In the genomic region with DNA sequence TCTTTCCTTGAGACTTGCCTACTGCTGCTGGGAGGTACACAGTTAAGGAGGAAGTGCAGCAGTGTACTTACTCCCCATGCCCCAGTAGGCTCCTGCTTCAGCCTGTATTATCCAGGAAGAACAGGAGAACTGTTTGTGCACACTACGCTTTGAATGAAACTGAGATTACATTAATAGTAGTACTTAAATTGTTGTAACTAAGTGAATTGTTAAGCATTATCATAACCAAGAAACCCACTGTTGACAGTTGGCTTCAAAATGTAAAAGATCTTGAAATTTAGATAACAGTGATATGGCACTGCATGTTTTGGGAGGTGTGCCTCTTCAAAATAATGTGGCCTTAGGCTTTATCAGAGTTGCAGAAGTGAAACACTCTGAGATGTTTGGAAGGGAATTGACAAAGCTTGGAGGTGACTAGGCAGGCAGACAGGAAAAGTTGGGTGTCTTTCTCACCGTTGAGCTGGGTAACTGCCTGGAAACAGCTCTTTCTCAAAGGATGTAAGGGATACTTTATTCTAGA, we compare ENCODE assay signal across 20 mouse cellular contexts.
A peak's percentile ranks its signal among the peaks of the same experiment; 100 is the strongest.
DNase-seq lines count a peak whose midpoint lies in the region; ATAC-seq and TF ChIP-seq lines count a peak whose summit lies in the region.
"Had no signal": no experiment of that assay in that cellular context is flagged by ENCODE, and none has a peak within 500 bp of the region (broad histone marks: within the 10 kb centered on the region; RNA-seq: fewer than 3 reads in every experiment).

No protein-coding gene starts in this region.

- H3K4me3 ChIP-seq in liver, embryonic 11.5 days (ENCODE audit: low read depth, low read length) = no peak overlapping the region
- H3K4me3 ChIP-seq in liver, postnatal 0 days (ENCODE audit: low read depth, low read length) = no peak overlapping the region
- H3K4me3 ChIP-seq in G1E (ENCODE audit: low read depth, low read length) = no peak overlapping the region
- H3K4me3 ChIP-seq in stomach, embryonic 14.5 days (ENCODE audit: low read depth, low read length) = no peak overlapping the region
- no peak overlapping the region for H3K4me3 ChIP-seq in forebrain, embryonic 15.5 days
- H3K4me3 ChIP-seq: embryonic facial prominence, embryonic 13.5 days; kidney, embryonic 15.5 days; midbrain, embryonic 13.5 days had no signal

- no peak overlapping the region for H3K27ac ChIP-seq in liver, embryonic 11.5 days (ENCODE audit: low read depth, low read length)
- H3K27ac ChIP-seq in liver, postnatal 0 days (ENCODE audit: low read depth) = no peak overlapping the region
- peak overlapping the region; percentile 27; the same call in 1 of the 2 replicates for H3K27ac ChIP-seq in stomach, embryonic 14.5 days (ENCODE audit: low read length)
- no peak overlapping the region for H3K27ac ChIP-seq in forebrain, embryonic 15.5 days (replicated peaks)
- H3K27ac ChIP-seq: embryonic facial prominence, embryonic 13.5 days; kidney, embryonic 15.5 days; midbrain, embryonic 13.5 days had no signal

- H3K36me3 ChIP-seq in liver, embryonic 11.5 days (ENCODE audit: control insufficient read depth, insufficient read depth, low read length) = no peaks in the 10 kb centered on the region
- peaks cover 3% of the 10 kb centered on the region; the same call in 1 of the 2 replicates for H3K36me3 ChIP-seq in liver, postnatal 0 days (replicated peaks; ENCODE audit: insufficient read depth, low read length)
- peaks cover 24% of the 10 kb centered on the region for H3K36me3 ChIP-seq in G1E (replicated peaks)
- no peaks in the 10 kb centered on the region for H3K36me3 ChIP-seq in stomach, embryonic 14.5 days (ENCODE audit: control insufficient read depth, insufficient read depth, low read length)
- no peaks in the 10 kb centered on the region for H3K36me3 ChIP-seq in forebrain, embryonic 15.5 days
- H3K36me3 ChIP-seq: embryonic facial prominence, embryonic 13.5 days; kidney, embryonic 15.5 days; midbrain, embryonic 13.5 days had no signal

- intact Hi-C loops in left cerebral cortex, postnatal 36 days (cut with DNase I) = no loop called here

- no peak for TF ChIP-seq EP300 in liver, postnatal 0 days (IDR thresholded peaks at IDR 0.05; ENCODE audit: low read depth)

- no peak for TF ChIP-seq CTCF in liver, postnatal 0 days (IDR thresholded peaks at IDR 0.05; ENCODE audit: low read depth)
- no peak for TF ChIP-seq CTCF in G1E (IDR thresholded peaks at IDR 0.05; ENCODE audit: low read depth, low read length)

- DNase-seq in liver, embryonic 11.5 days (ENCODE audit: low spot score) = no peak
- DNase-seq in liver, postnatal 0 days = no peak
- DNase-seq in G1E (ENCODE audit: low spot score) = no peak
- no peak for DNase-seq in left cerebral cortex, postnatal 36 days (ENCODE audit: low spot score in 2 of 2)
- DNase-seq: cerebellum, adult 11-12 months; cerebellum, postnatal 25 days; embryo, embryonic 11 days; gastrocnemius, postnatal 36 days; heart, postnatal 4 days; kidney, postnatal 36 days; lung, adult 2 months; lung, postnatal 14 days had no signal

- H3K9me3 ChIP-seq in liver, embryonic 11.5 days (ENCODE audit: control insufficient read depth, low read length) = no peaks in the 10 kb centered on the region
- no peaks in the 10 kb centered on the region for H3K9me3 ChIP-seq in liver, postnatal 0 days (ENCODE audit: low read length)
- H3K9me3 ChIP-seq in G1E (replicated peaks) = no peaks in the 10 kb centered on the region
- H3K9me3 ChIP-seq in stomach, embryonic 14.5 days (ENCODE audit: control insufficient read depth, low read depth, low read length) = no peaks in the 10 kb centered on the region
- H3K9me3 ChIP-seq in forebrain, embryonic 15.5 days = no peaks in the 10 kb centered on the region
- H3K9me3 ChIP-seq: embryonic facial prominence, embryonic 13.5 days; kidney, embryonic 15.5 days; midbrain, embryonic 13.5 days had no signal

- peaks cover 8% of the 10 kb centered on the region for H3K4me1 ChIP-seq in liver, embryonic 11.5 days (replicated peaks; ENCODE audit: control insufficient read depth, insufficient read depth, low read length)
- H3K4me1 ChIP-seq in liver, postnatal 0 days (ENCODE audit: insufficient read depth) = peaks cover 18% of the 10 kb centered on the region
- peaks cover 37% of the 10 kb centered on the region for H3K4me1 ChIP-seq in G1E (ENCODE audit: insufficient read depth, low read depth, low read length)
- H3K4me1 ChIP-seq in stomach, embryonic 14.5 days (ENCODE audit: control insufficient read depth, insufficient read depth, low read length) = no peaks in the 10 kb centered on the region
- peaks cover 10% of the 10 kb centered on the region for H3K4me1 ChIP-seq in forebrain, embryonic 15.5 days

- no peaks in the 10 kb centered on the region for H3K27me3 ChIP-seq in liver, embryonic 11.5 days (replicated peaks; ENCODE audit: control insufficient read depth, insufficient read depth, low read length)
- no peaks in the 10 kb centered on the region for H3K27me3 ChIP-seq in liver, postnatal 0 days (ENCODE audit: insufficient read depth, low read length)
- no peaks in the 10 kb centered on the region for H3K27me3 ChIP-seq in G1E (ENCODE audit: insufficient read depth, low read length)
- no peaks in the 10 kb centered on the region for H3K27me3 ChIP-seq in stomach, embryonic 14.5 days (ENCODE audit: control insufficient read depth, insufficient read depth, low read length)
- no peaks in the 10 kb centered on the region for H3K27me3 ChIP-seq in forebrain, embryonic 15.5 days
- H3K27me3 ChIP-seq: embryonic facial prominence, embryonic 13.5 days; kidney, embryonic 15.5 days; midbrain, embryonic 13.5 days had no signal

- H3K4me2 ChIP-seq in liver, embryonic 11.5 days = no peak overlapping the region
- no peak overlapping the region for H3K4me2 ChIP-seq in liver, postnatal 0 days (ENCODE audit: low read depth, low read length)
- no peak overlapping the region for H3K4me2 ChIP-seq in stomach, embryonic 14.5 days (replicated peaks; ENCODE audit: low read depth, low read length)
- no peak overlapping the region for H3K4me2 ChIP-seq in forebrain, embryonic 15.5 days (replicated peaks)
- H3K4me2 ChIP-seq: embryonic facial prominence, embryonic 13.5 days; kidney, embryonic 15.5 days; midbrain, embryonic 13.5 days had no signal

- 0 out of 2 replicates have a peak, but pooled peaks have one; percentile 33 for ATAC-seq in liver, embryonic 11.5 days (replicated peaks; ENCODE audit: low FRiP score)
- no peak for ATAC-seq in liver, postnatal 0 days
- peak; percentile 30; the same call in 1 of the 2 replicates for ATAC-seq in G1E (ENCODE audit: extremely low read depth, insufficient number of reproducible peaks, low FRiP score, poor library complexity, severe bottlenecking)
- ATAC-seq in hematopoietic stem cell, adult 5-6 weeks (replicated peaks in 1 of 2; ENCODE audit: insufficient read depth in 1 of 2, low FRiP score in 2 of 2, low TSS enrichment in 1 of 2, low read depth in 1 of 2, poor library complexity in 2 of 2, severe bottlenecking in 2 of 2) = peak; percentile 19 to 25; a peak in 2 of 4 replicates
- ATAC-seq in stomach, embryonic 14.5 days (ENCODE audit: insufficient number of reproducible peaks, insufficient read depth, low FRiP score, low read depth) = no peak
- no peak for ATAC-seq in forebrain, embryonic 15.5 days (replicated peaks)
- ATAC-seq: forebrain, embryonic 16.5 days; intestine, postnatal 0 days; midbrain, embryonic 13.5 days had no signal

- H3K9ac ChIP-seq in liver, embryonic 11.5 days (ENCODE audit: low read depth, low read length) = no peak overlapping the region
- no peak overlapping the region for H3K9ac ChIP-seq in liver, postnatal 0 days (replicated peaks)
- no peak overlapping the region for H3K9ac ChIP-seq in stomach, embryonic 14.5 days (replicated peaks; ENCODE audit: low read depth, low read length)
- no peak overlapping the region for H3K9ac ChIP-seq in forebrain, embryonic 15.5 days (replicated peaks)
- H3K9ac ChIP-seq: embryonic facial prominence, embryonic 13.5 days; kidney, embryonic 15.5 days; midbrain, embryonic 13.5 days had no signal

- 71% methylated on average over 2 of the region's 2 CpGs for WGBS in liver, embryonic 11.5 days
- WGBS in liver, postnatal 0 days (ENCODE audit: insufficient replicate concordance) = 46% methylated on average over 2 of the region's 2 CpGs
- 69% methylated on average over 2 of the region's 2 CpGs for WGBS in stomach, embryonic 14.5 days
- 63% methylated on average over 2 of the region's 2 CpGs for WGBS in forebrain, embryonic 15.5 days

Comparison
In these comparisons a context has a peak if more than half of its experiments do, and no peak if none do; other contexts are left out.
1. ATAC-seq: peak in liver, embryonic 11.5 days (single experiment), G1E (single experiment) and hematopoietic stem cell, adult 5-6 weeks (2 of 2); none in liver, postnatal 0 days (single experiment), stomach, embryonic 14.5 days (single experiment) and forebrain, embryonic 15.5 days (single experiment).